Mouse (Mus musculus) stomach, embryonic 16.5 days (tissue): ENCODE results near the gene Mgmt. TPM values are rescaled to one million over a fixed set of nuclear protein-coding genes. Genes with fewer than 3 reads are reported as not detected.

Source experiments
- ATAC-seq: fragments of 200-750 bp; cut with Nextera tagmentation; 2 replicates; pipeline ENCODE4 v1.8.0; 2017; ENCODE audit warnings: moderate number of reproducible peaks, moderate TSS enrichment; ENCODE audit not compliant: insufficient read depth, low FRiP score
- H3K27ac ChIP-seq: fragments of 300-500 bp; sonication (generic); 2 replicates; pipeline ENCODE4 v1.5.1; 2014; ENCODE audit warnings: low read length
- H3K27me3 ChIP-seq: fragments of 300-500 bp; sonication (generic); 2 replicates; pipeline ENCODE4 v1.6.1; 2014; ENCODE audit warnings: low read length, control low read depth, mixed read lengths; ENCODE audit not compliant: control insufficient read depth, insufficient read depth
- H3K36me3 ChIP-seq: fragments of 300-500 bp; sonication (generic); 2 replicates; pipeline ENCODE4 v1.6.1; 2014; ENCODE audit warnings: low read length; ENCODE audit not compliant: control insufficient read depth, insufficient read depth
- H3K4me1 ChIP-seq: fragments of 300-500 bp; sonication (generic); 2 replicates; pipeline ENCODE4 v1.6.1; 2014; ENCODE audit warnings: low read length, control low read depth, mixed read lengths; ENCODE audit not compliant: control insufficient read depth, insufficient read depth
- H3K4me2 ChIP-seq: fragments of 300-500 bp; sonication (generic); 2 replicates; pipeline ENCODE4 v1.6.1; 2014; ENCODE audit warnings: low read depth, low read length, mixed read lengths
- H3K4me3 ChIP-seq: fragments of 300-500 bp; sonication (generic); replicated peaks from 2 replicates; pipeline ENCODE4 v1.5.1; 2014; ENCODE audit warnings: mild to moderate bottlenecking, low read length
- H3K9ac ChIP-seq: fragments of 300-500 bp; sonication (generic); 2 replicates; pipeline ENCODE4 v1.6.1; 2014; ENCODE audit warnings: low read length
- H3K9me3 ChIP-seq: fragments of 300-500 bp; sonication (generic); replicated peaks from 2 replicates; pipeline ENCODE4 v1.6.1; 2016; ENCODE audit warnings: low read length, control low read depth; ENCODE audit not compliant: control insufficient read depth
- WGBS: fragments of 180-500 bp; shearing (Covaris S2); extraction: QIAGEN DNeasy Blood & Tissue Kit; methylation state at CpG from one replicate; pipeline ENCODE4 v1.1.7; 2014; 5-methylcytosine and 5-hydroxymethylcytosine counted together
- polyA plus RNA-seq: library from polyadenylated mRNA; unstranded; fragments of >200 nt; fragmentation: Nextera tagmentation; extraction: Ambion mirVana; gene quantifications from 2 replicates; pipeline ENCODE4 v1.2.1, GENCODE M21; 2015

Mgmt gene
- polyA plus RNA-seq, 1 experiment from 2014 or later: 7.3 TPM

DNA sequence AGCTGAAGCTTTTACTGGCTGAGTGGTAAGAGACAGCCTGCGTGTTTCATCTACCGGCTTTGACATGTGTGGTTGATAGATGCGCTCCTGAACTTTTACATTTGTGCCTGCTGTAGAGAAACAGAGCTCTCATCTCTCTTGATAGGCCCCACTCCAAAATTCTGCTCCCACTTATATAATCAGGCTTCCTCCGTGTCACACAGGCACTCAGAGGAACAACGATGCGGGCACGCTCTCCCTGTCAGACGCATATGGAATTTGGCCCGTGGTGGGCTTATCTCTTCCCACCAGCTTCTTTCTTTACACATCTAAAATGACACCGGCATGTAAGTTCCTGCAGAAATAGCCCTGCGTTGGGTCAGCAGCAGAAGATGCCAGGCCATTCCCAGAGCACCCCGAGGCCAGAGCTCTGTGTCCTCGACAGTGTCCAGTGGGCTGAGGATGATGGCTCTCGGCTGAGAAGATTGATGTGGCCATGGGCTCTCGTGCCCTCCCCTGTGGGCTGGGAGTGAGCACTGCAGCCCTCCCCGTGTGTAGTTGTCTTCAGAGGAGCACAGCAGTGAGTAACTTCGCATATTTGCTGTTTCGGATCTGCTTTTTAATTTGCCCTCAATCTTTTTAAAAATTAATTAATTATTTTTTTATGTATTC lies 30.3 kb downstream of the Mgmt start:
- no peak overlapping the region for H3K27ac ChIP-seq
- no peaks in the 10 kb centered on the region for H3K4me1 ChIP-seq
- no peak overlapping the region for H3K4me2 ChIP-seq
- no peak overlapping the region for H3K4me3 ChIP-seq
- 56% methylated on average over 18 of the region's 18 CpGs for WGBS
- H3K27me3 ChIP-seq: no peaks in the 10 kb centered on the region
- no peak overlapping the region for H3K9ac ChIP-seq
- no peaks in the 10 kb centered on the region for H3K36me3 ChIP-seq
- no peak for ATAC-seq
- no peaks in the 10 kb centered on the region for H3K9me3 ChIP-seq

DNA sequence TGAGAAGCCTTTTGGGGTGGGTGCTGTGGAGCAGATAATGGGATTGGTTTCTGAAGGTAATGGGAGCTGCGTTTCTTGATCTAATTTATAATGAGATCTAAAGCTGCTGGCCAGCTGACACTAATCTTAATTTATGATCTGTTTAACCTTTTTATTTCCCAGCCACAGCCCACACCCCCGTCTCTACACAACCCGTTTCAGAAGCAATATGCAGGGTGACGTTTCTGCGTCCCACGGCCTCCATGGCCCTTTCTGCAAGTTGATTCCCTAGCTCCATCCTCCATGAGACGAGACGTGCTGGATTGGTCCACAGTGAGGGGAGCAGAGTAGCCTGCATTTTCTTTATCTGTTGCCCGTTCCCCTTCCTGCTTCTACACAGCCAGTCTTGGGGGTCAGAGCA lies 31.8 kb downstream of the Mgmt start:
- Histone ChIP-seq H3K4me2 (no peak overlapping the region), H3K4me1 (no peaks in the 10 kb centered on the region), H3K27me3 (no peaks in the 10 kb centered on the region), H3K4me3 (no peak overlapping the region), H3K36me3 (no peaks in the 10 kb centered on the region), H3K9ac (no peak overlapping the region), H3K27ac (no peak overlapping the region), H3K9me3 (no peaks in the 10 kb centered on the region)
- WGBS: 66% methylated on average over 9 of the region's 9 CpGs
- no peak for ATAC-seq

DNA sequence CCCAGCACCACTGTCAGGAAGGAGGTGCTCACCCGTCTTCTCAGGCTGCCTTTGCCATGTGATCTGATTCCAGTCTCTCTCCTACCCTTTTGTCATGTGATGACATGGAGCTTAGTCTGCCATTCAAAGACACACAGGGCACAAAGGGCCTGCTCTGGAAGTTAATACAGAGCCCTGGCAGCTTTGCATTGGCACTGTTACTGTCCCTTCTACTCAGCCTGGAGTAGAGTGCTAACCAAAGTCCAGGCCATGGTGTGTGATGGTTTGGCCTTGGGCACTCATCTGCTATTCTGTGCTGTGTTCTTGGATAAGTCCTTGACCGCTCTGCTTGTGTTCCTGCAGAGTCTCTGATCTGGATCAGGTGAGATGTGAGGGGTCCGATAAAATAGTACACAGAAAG lies 36.0 kb downstream of the Mgmt start:
- Histone ChIP-seq H3K4me3 (no peak overlapping the region), H3K36me3 (no peaks in the 10 kb centered on the region), H3K4me2 (no peak overlapping the region), H3K27me3 (no peaks in the 10 kb centered on the region), H3K4me1 (no peaks in the 10 kb centered on the region), H3K9me3 (no peaks in the 10 kb centered on the region), H3K27ac (no peak overlapping the region), H3K9ac (no peak overlapping the region)
- 85% methylated on average over 3 of the region's 3 CpGs for WGBS
- no peak for ATAC-seq

DNA sequence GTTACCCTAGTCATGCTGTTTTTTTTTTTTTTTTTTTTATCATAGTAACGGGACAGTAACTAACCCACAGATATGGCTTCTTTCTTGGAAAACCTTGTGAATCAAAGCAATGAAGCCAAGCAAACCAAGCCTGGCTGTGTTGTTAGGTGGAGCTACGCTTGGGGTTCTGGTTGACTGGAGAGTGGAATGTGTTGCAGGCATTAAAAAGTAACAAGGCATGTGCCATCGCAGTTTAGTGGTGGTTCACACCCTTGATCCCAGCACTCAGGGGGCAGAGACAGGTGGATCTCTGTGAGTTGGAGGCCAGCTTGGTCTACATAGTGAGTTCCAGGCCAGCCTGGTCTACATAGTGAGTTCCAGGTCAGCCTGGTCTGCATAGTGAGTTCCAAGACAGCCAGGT lies 39.0 kb downstream of the Mgmt start:
- H3K4me3 ChIP-seq: no peak overlapping the region
- whole genome bisulfite sequencing: 93% methylated on average over 3 of the region's 3 CpGs
- no peak for ATAC-seq

DNA sequence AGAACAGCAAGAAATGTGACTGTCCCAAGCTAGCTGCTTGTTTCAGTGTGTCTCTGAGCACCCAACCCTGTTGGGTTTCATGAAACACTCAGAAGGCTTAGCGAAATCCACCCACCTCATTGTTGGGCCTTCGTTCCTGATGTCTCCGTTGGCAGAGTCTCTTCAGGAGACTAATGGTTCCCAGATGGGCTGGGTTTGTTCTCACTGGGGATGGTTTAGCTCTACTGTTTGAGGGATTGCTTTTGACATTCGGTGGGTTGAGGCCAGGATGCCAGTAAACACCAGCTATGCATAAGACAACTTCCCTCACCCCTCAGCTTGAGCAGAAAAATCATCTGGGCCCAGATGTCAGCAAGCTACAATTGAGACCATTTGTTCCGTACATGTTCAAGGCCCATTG lies 39.9 kb downstream of the Mgmt start:
- Histone ChIP-seq H3K27ac (no peak overlapping the region), H3K4me1 (no peaks in the 10 kb centered on the region), H3K9ac (no peak overlapping the region), H3K27me3 (no peaks in the 10 kb centered on the region), H3K4me3 (no peak overlapping the region), H3K9me3 (no peaks in the 10 kb centered on the region), H3K36me3 (no peaks in the 10 kb centered on the region), H3K4me2 (no peak overlapping the region)
- 91% methylated on average over 5 of the region's 5 CpGs for WGBS
- ATAC-seq: no peak

More for the DNA sequence above, 39.0 kb downstream of the Mgmt start:
- Histone ChIP-seq H3K4me1 (no peaks in the 10 kb centered on the region), H3K4me2 (no peak overlapping the region), H3K9ac (no peak overlapping the region), H3K36me3 (no peaks in the 10 kb centered on the region), H3K27me3 (no peaks in the 10 kb centered on the region), H3K9me3 (no peaks in the 10 kb centered on the region), H3K27ac (no peak overlapping the region)

DNA sequence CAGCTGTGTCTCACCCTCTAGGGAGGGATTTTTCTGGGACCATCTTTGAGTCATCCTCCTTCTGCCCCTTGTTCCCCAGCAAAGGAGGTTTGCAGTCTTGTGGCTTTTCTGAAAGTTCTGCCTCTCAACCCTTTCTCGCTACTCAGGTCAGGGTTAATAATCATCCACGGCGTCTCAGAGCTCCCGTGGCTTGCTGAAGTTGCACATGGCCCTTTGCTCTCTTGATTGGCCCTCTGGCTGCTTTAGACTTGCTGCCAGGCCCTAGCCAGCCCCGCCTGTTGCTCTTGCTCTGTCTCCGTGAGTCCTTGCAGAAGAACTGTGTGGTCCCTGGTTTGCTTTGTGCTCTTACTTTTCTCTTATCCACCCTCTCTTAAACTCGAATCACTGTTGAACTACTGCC lies 40.4 kb downstream of the Mgmt start:
- WGBS: 81% methylated on average over 7 of the region's 7 CpGs
- Histone ChIP-seq H3K4me3 (no peak overlapping the region), H3K9ac (no peak overlapping the region), H3K27me3 (no peaks in the 10 kb centered on the region), H3K4me1 (no peaks in the 10 kb centered on the region), H3K36me3 (no peaks in the 10 kb centered on the region), H3K27ac (no peak overlapping the region), H3K4me2 (no peak overlapping the region), H3K9me3 (no peaks in the 10 kb centered on the region)
- ATAC-seq: no peak

DNA sequence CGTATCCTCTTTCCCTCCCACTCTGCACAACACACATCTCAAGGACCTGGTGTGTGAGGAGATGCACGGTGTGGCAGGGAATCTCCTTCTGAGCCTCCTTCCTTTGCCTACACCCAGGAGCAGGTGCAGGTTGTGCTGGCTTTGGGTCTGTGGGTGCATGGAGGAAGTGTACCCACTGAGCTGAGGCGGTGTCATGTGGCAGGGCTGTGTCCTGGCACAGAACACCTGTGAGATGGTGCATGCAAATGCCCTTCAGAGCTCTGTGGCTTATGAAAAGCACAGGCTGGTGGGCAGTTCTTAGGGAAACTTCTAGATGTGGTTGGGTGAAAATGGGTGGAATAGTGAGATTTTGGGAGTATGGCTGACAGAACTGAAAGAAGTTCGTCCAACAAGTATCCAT lies 44.0 kb downstream of the Mgmt start:
- no peak overlapping the region for H3K4me3 ChIP-seq
- H3K36me3 ChIP-seq: no peaks in the 10 kb centered on the region
- ATAC-seq: no peak
- no peak overlapping the region for H3K4me2 ChIP-seq
- H3K4me1 ChIP-seq: no peaks in the 10 kb centered on the region
- H3K9me3 ChIP-seq: no peaks in the 10 kb centered on the region
- no peaks in the 10 kb centered on the region for H3K27me3 ChIP-seq
- no peak overlapping the region for H3K27ac ChIP-seq
- no peak overlapping the region for H3K9ac ChIP-seq
- 87% methylated on average over 4 of the region's 4 CpGs for WGBS

DNA sequence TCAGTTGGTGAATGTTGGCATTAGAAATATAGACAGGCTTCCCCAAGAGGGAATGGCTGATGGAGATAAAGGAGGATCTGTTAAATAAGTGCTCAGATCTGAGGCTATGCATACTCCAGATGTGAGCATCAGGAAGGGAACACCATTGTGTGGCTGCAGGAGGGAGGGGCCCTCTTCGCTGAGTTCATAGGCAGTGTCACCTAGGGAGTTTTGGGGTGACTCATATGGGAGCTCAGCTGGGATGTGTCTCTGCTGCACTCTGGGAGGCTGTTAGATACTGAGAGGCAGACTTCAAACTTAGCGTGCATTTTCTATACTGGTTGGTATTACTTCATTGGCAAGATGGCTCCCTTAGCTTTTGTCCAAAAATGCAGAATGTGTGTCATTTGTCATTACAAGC lies 48.0 kb downstream of the Mgmt start:
- Histone ChIP-seq H3K9me3 (no peaks in the 10 kb centered on the region), H3K36me3 (no peaks in the 10 kb centered on the region), H3K4me3 (no peak overlapping the region), H3K4me2 (no peak overlapping the region), H3K27ac (no peak overlapping the region), H3K4me1 (no peaks in the 10 kb centered on the region), H3K27me3 (no peaks in the 10 kb centered on the region), H3K9ac (no peak overlapping the region)
- peak; percentile 56; the same call in 1 of the 2 replicates for ATAC-seq
- WGBS: 83% methylated on average over 2 of the region's 2 CpGs

DNA sequence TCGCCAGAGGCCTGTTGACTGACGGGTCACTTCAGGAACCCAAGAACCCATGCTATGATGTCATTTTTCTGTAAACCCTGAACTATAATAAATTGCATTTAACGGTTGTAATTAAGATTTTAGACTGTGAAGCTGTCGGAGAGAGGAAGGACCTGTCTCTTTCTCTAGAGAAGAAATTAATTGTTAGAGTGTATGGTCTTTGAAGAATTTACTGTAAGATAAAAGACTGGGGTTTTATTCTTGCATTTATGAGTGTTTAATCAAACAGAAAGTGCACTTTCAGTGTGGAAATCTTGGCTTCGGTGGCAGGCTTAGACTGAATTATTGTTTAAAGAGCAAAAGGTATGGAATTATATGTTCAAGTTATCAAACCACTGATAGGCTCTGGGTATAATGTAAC lies 49.5 kb downstream of the Mgmt start:
- no peaks in the 10 kb centered on the region for H3K9me3 ChIP-seq

More for the DNA sequence above, 49.5 kb downstream of the Mgmt start:
- Histone ChIP-seq H3K4me1 (no peaks in the 10 kb centered on the region), H3K4me2 (no peak overlapping the region), H3K9ac (no peak overlapping the region), H3K36me3 (no peaks in the 10 kb centered on the region), H3K27ac (no peak overlapping the region), H3K27me3 (no peaks in the 10 kb centered on the region), H3K4me3 (no peak overlapping the region)
- WGBS: 57% methylated on average over 5 of the region's 5 CpGs
- ATAC-seq: no peak
